Mouse (Mus musculus) gastrocnemius, postnatal 25 days (tissue): Measurements from ENCODE around the gene Ceacam9. TPM values are rescaled to one million over a fixed set of nuclear protein-coding genes. Genes with fewer than 3 reads are reported as not detected.
"Not testable (repeated sequence)": the region's sequence is repeated elsewhere in the genome, so short reads cannot be mapped to it uniquely, and the experiment has no call there.

Experiments
- DNase-seq: peaks from one replicate; pipeline ENCODE4 v3.0.0; 2022
- long read RNA-seq, 2 experiments: library from polyadenylated mRNA; stranded (forward); transcript quantifications; one replicate each; pipeline ENCODE4 v2.0.0; 2021
- total RNA-seq, 2 experiments: library from RNA; stranded (reverse); gene quantifications; 1 replicate in 1 of 2; 2 replicates in 1 of 2; pipeline ENCODE4 v1.2.3; 2021

Ceacam9 gene
- not detected for total RNA-seq
- long read RNA-seq, experiment 1 = 0 reads
- long read RNA-seq, experiment 2 = 0 reads

DNA sequence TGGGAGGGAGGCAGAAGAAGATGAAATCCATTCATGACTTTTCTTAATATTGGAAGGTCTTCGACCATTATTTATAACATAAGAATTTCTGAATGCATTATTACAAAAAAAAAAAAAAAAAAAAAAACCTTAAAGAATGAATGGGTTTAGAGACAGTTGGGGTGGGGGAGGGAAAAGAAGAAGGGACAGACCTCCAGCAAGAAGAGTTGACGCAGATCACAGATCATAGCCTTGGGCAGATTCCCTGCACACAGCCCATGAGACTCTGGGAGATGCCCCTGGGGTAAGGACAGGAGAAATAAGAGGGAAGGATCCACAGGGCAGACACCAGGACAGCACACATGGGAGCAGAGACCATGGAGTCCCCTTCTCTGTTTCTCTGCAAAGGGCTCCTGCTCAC is at the start of gene Ceacam9:
Ceacam9 (plus strand) TSS at position 301 of the 400 bp plus-strand sequence.
- no peak for DNase-seq

DNA sequence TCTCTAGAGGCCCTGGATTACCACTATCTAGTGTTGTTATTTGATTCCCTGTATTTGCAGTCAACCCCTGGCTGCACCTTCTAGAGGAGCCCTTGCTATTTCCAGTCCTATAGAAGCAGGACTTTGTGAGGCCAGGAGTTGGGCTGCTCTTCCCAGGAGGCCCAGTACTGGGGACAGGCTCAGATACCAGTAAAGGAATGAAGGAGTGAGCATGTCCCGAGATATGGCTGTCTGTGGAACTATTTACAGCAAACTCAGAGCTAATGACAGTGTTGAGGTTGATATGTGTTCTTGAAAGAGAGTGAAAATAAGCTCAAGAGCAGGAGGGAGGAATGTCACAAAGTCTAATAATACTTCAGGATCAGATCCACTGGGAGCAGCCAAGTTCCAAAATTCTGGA is 47.9 kb upstream of the Ceacam9 start:
- DNase-seq = no peak

DNA sequence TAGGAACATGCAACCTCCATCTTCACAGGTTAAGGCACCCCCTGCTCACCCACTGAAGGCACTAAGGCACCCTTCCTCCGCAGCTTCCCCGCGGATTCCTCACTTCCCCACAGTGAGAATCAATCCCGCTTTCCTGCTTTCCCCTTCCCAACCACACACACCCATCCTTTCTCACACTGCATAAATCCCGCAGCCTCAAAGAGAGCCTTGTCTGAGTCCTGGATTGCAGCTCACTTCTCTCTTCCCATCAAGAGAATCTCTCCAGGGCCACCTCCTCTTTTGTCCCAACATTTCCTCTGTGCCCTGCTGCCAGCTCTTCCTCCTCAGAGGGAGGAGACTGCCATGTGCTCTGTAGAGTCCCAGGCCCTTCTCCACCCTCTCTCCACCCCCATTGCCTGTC is 47.0 kb upstream of the Ceacam9 start:
- DNase-seq = not testable (repeated sequence)

DNA sequence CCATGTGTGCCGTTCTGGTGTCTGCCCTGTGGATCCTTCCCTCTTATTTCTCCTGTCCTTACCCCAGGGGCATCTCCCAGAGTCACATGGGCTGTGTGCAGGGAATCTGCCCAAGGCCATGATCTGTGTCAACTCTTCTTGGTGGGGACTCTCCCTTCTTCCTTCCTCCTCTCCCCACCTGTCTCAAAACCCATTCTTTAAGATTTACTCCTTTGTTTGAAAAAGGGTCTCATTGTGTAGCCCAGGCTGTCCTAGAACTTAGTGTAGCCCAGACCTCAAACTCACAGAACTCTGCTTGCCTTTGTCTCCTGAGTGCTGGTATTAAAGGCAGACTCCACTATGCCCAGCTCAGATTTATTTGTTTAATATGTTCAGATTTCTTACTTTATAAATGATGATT is 46.1 kb upstream of the Ceacam9 start, which contains the start of gene Ceacam15:
Ceacam15 (minus strand) TSS at position 101 of the 400 bp plus-strand sequence.
- DNase-seq = no peak

DNA sequence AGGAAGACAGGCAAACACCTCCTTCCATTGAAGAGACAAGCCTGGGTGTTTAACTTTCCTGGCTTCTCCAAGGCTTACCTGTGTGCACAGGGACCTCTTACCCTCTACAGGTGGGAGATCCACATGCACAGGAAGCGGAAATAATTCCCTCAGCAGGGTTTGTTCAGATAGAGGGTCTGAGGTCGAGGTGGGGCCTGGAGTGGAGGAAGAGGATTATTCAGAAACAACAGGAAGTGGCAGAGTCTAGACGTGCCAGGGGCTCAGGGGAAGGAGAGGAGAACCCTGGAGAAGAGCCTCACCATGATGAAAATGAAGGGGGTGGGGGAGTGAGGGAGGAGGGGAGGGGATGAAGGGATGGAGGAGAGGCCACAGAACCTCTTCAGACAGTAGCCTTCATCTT is 41.5 kb upstream of the Ceacam9 start:
- not testable (repeated sequence) for DNase-seq

DNA sequence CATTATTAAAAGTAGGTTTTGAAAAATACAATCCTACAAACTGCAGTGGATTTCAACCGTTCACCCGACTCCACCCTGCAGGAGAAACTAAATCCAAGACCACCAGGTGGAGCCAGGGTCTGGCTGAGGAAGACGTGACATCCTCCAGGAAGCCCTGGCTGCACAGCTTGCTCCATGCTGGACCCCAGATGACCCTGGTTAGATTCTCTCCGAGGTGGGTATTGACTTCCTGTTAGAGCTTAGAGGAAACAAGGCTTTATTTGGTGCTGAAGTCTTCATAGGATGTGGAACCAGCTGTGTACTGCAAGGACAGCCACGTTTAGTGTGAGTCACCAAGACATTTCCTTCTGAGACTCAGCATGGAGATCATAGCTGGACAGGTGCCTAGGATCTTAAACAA is 32.5 kb upstream of the Ceacam9 start:
- DNase-seq = no peak

GRCm38 (mm10) chr7:16695025-16695424 is 26.7 kb upstream of the Ceacam9 start:
- DNase-seq = no peak

DNA sequence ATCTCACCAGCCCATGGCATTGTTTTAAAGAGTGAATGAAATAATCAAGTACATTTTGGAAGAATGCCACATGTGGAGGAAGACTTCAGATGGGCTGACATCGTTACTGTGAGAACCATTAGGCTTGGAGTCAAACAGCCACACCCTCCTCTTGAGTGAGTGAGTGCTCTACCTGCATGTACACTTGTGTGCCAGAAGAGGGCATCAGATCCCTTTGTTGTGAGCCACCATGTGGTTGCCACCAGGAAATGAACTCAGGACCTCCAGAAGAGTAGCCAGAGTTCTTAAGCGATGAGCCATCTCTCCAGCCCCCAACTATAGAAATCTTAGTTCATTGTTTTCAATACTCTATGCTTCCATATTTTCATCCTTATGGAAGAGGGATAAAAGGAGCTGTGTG is 22.7 kb upstream of the Ceacam9 start:
- no peak for DNase-seq

DNA sequence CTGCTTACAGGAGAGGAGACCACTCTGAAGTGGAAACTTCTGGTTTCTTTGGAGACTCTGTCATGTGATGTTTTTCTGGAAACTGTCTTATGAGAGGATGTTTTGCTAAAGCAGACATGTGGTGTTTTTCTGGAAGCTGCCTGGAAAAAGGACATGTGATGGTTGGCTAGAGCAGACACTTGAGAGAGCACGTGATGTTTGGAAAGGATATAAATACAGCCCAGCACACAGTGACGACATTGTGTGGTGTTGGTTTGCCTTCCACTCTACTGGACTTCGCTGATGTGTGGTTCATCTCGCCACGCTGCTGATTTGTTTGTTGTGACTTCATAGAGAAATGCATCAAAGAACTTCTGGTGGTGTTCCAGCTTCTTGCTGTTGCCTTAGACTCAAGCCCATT is 21.1 kb upstream of the Ceacam9 start:
- DNase-seq = no peak

DNA sequence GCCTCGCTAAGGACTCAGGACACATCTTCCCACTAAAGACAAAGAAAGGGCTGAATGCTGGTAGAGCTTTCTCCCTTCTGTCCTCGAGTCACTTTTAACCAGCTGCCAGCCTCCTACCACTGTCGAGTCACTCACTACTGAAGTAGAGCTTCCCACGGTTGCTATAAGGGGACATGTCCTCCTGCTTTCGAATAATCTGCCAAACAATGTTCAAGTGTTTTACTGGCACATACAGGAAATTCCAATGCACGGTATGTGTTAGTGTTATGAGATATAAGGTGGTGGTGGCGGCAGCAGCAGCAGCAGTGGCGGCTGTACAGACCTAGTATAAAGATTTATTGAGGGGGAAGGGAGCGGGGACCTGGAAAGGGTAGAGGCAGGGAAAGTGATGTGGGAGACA is 15.3 kb upstream of the Ceacam9 start:
- no peak for DNase-seq

- no peak for DNase-seq
Observed at GRCm38 (mm10) chr7:16708244-16708643, 13.5 kb upstream of the Ceacam9 start.

- no peak for DNase-seq
Observed at GRCm38 (mm10) chr7:16710604-16711003, 11.1 kb upstream of the Ceacam9 start.

DNA sequence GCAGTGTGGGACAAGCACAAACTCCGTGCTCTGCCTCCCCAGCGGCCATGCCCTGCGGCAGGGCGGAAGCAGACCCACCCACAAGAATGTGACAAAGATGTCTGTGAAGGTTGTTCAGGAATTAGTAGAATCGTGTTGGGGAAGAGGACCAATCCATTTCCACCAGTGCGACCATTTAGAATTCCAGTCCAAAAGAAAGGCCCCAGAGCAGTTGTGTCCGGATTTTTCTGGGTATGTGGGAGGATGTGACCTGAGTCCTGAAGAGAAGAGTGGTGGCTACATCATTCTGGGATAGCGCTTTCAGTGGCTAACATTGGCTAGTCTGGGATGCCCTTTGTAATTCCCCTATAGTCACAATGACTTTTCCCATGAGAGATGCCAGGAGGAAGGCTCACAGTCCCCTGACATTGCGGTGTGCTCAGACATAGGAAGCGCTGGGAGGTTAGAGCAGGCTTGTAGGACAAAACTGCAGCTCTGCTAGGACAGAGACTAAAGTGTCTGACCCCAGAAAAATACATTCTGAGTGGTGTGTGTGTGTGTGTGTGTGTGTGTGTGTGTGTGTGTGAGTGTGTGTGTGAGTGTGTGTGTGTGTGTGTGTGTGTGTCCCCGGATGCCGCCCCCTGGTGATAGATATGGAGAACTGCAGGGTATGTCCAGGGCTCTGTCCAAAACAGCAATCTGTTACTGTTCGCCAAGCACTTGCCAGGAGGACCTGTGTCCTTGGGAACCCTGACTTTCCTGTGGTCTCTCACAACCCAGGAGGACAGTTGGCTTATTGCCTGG is 8.9 kb upstream of the Ceacam9 start:
- DNase-seq = no peak

DNA sequence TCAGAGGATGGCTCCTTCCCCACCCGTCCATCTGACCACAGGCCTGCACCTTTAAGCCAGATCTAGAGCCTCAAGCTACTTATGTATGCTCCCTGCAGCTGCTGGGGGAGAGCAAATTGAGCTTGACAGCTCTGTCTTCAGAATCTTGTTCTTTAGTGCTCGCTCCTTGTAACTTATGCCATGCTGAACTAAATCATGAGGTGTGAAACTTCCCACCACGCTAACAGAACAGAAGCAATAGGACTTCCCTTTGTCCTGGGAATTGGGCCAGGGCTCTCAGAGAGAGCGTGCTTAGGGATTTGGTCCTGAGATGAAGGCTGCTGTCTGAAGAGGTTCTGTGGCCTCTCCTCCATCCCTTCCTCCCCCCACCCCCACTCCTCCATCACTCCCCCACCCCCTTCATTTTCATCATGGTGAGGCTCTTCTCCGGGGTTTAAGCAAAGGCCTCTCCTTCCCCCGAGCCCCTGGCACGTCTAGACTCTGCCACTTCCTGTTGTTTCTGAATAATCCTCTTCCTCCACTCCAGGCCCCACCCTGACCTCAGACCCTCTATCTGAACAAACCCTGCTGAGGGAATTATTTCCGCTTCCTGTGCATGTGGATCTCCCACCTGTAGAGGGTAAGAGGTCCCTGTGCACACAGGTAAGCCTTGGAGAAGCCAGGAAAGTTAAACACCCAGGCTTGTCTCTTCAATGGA is 5.1 kb upstream of the Ceacam9 start:
- DNase-seq = not testable (repeated sequence)

DNA sequence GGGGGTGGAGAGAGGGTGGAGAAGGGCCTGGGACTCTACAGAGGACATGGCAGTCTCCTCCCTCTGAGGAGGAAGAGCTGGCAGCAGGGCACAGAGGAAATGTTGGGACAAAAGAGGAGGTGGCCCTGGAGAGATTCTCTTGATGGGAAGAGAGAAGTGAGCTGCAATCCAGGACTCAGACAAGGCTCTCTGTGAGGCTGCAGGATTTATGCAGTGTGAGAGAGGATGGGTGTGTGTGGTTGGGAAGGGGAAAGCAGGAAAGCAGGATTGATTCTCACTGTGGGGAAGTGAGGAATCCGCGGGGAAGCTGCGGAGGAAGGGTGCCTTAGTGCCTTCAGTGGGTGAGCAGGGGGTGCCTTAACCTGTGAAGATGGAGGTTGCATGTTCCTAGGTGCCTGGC is 761 bp downstream of the Ceacam9 start:
- not testable (repeated sequence) for DNase-seq

DNA sequence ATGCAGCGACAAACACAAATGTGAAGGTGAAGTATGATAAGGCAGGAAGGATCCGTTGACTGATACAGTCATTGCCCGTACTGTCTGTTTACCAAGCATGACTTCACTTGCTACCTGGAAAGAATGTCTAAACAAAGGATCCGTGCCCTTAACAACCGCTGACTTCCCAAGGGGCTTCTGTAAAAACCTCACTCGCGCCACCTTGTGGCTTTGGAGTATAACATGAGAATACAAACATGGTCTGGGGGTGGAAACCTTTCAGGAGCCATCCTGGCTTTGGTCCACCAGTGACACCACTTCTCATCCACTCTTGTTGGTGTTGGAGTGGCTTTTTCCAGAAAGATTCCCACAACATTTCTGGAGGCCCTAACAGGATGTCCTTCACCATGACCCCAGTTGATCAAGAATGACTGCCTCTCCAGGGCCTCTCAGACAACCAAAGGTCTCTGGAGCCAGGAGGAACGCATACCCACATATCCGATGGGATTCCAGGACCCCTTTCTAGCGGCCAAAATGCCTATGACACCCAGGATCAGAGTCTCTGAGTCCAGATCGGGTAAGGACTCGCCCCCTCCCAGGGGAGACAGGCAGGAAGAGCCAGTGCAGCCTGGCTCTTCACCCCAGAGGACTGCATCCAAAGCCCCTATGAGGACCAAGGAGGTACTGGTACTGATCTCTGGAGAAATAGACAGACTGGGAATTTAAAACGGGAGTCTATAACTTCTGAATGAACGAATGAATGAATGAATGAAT is 7.0 kb downstream of the Ceacam9 start:
- peak; percentile 39 for DNase-seq

GRCm38 (mm10) chr7:16729563-16729962 is 7.8 kb downstream of the Ceacam9 start:
- not testable (repeated sequence) for DNase-seq

GRCm38 (mm10) chr7:16730791-16731190 is 9.1 kb downstream of the Ceacam9 start:
- DNase-seq = no peak

GRCm38 (mm10) chr7:16731893-16732422 is 10.2 kb downstream of the Ceacam9 start:
- no peak for DNase-seq

DNA sequence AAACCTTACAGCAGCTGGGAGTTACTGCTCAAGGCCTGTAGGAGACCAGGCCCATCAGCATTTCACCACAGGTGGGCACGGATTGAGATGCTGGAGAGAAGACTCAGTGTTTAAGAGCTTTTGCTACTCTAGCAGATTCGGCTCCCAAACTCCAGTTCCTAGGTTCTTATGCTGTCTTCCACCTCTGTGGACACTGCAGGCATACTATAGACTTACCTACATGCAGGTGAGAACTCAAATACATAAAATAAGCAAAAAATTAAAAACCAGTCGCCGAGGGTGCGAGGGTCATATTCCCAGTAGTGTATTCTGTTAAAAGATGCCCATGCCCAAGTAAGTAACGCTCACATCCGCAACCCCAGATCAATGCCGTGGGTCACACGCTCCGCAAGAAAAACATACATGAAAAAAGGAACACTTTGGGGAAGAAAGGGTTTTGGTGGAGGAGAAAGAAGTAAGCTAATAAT is 15.9 kb downstream of the Ceacam9 start:
- DNase-seq = no peak

- DNase-seq = peak; percentile 95
Observed at GRCm38 (mm10) chr7:16738073-16738696, 16.5 kb downstream of the Ceacam9 start, which contains the start of gene Ap2s1. TSS of gene Ap2s1 (plus strand) at chr7:16738410.
